Mouse (Mus musculus): ENCODE results near the gene Rfx8. TPM values are rescaled to one million over a fixed set of nuclear protein-coding genes. Genes with fewer than 3 reads are reported as not detected.
"Not testable (repeated sequence)": the region's sequence is repeated elsewhere in the genome, so short reads cannot be mapped to it uniquely, and the experiment has no call there.

Rfx8 gene
- polyA plus RNA-seq, 1 experiment from 2014 or later, result 0.42 TPM

DNA sequence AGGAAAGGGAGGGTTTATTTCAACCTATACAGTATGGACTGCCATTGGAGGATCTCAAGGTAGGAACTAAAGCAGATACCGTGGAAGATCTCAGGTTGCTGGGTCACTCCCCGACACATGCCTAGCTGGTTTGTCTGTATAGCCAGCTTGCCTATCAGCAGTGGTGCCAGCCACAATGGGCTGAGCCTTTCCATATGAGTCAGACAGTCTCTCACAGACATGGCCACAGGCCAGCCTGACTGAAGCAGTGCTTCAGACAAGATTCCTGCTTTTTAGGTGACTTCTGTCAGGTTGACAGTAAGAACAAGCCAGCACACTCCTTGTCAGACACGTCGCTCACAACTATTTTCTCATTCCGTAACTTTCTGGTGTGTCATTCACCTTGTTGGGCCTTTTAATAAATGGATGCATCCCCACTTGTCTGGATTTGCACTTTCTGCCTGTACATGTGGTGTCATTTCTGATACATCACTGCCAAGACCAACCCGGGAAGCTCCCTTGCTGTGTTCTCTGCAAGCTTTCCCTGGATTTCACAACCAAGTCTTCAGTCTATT is 63.7 kb downstream of the Rfx8 start:
- 93% methylated on average over 6 of the region's 6 CpGs for WGBS
- no peak for ATAC-seq (ENCODE audit: low FRiP score, low read depth)

GRCm38 (mm10) chr1:39654901-39655300 is 65.9 kb downstream of the Rfx8 start:
- not testable (repeated sequence) for H3K4me2 ChIP-seq (replicated peaks); H3K36me3 ChIP-seq; H3K9ac ChIP-seq (replicated peaks); H3K9me3 ChIP-seq; H3K27ac ChIP-seq (replicated peaks); H3K4me3 ChIP-seq; ATAC-seq (ENCODE audit: low FRiP score, low read depth)
- H3K4me1 ChIP-seq, result peaks cover 13% of the 10 kb centered on the region
- H3K27me3 ChIP-seq, result peaks cover 23% of the 10 kb centered on the region
- 89% methylated on average over 18 of the region's 18 CpGs for WGBS

More for the DNA sequence above, 63.7 kb downstream of the Rfx8 start:
- Histone ChIP-seq H3K4me1 (no peaks in the 10 kb centered on the region), H3K27ac (replicated peaks) (no peak overlapping the region), H3K4me3 (no peak overlapping the region), H3K9me3 (no peaks in the 10 kb centered on the region), H3K27me3 (peaks cover 6% of the 10 kb centered on the region), H3K36me3 (no peaks in the 10 kb centered on the region), H3K9ac (replicated peaks) (no peak overlapping the region), H3K4me2 (replicated peaks) (no peak overlapping the region)

DNA sequence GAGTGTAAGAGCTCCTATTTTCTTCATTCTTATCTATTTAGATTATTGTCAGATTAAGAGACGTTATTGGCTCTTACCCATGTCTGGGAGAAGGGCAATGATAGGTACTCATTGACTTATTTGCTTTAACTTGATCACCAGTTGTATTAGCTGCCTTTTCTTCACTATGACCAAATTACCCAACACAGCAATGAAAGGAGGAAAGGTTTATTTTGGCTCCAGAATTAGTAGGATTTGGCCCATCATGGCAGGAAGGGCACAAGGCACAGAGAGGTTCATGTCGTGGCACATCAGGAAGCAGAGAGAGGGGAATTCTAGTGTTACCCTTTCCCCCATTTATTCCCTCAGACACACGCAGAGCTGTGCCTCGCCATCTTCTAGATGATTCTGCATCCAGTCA is 67.8 kb downstream of the Rfx8 start:
- 85% methylated on average over 4 of the region's 4 CpGs for WGBS
- H3K9ac ChIP-seq (replicated peaks), result no peak overlapping the region
- H3K27me3 ChIP-seq, result peaks cover 36% of the 10 kb centered on the region
- peaks cover 15% of the 10 kb centered on the region for H3K4me1 ChIP-seq
- ATAC-seq (ENCODE audit: low FRiP score, low read depth), result no peak
- no peaks in the 10 kb centered on the region for H3K36me3 ChIP-seq
- no peak overlapping the region for H3K4me2 ChIP-seq (replicated peaks)
- no peak overlapping the region for H3K4me3 ChIP-seq
- no peaks in the 10 kb centered on the region for H3K9me3 ChIP-seq
- no peak overlapping the region for H3K27ac ChIP-seq (replicated peaks)

DNA sequence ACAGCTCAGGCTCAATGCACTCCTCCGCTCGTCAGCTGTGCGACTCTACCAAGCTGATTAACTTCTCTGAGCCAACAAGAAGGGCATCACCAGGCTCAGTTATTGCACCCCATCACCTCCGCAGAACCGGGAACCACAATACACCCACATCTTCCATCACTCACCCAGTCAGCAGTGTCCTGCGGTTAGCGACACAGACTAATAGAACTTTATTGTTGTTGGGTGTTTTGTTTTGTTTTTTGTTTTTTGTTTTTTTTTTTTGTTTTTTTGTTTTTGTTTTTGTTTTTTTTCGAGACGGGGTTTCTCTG is 69.6 kb downstream of the Rfx8 start, which contains the start of gene Creg2:
Creg2 (minus strand) TSS at position 234 of the 308 bp plus-strand sequence.
- Histone ChIP-seq H3K27ac (replicated peaks) (no peak within 1 kb of the TSS; the same call in 1 of the 2 replicates), H3K9ac (replicated peaks) (peak within 1 kb of the TSS; percentile 65), H3K4me1 (peaks cover 18% of the 10 kb centered on the region), H3K27me3 (peaks cover 45% of the 10 kb centered on the region), H3K9me3 (no peaks in the 10 kb centered on the region), H3K4me3 (peak within 1 kb of the TSS; percentile 62), H3K4me2 (replicated peaks) (peak within 1 kb of the TSS; percentile 99), H3K36me3 (no peaks in the 10 kb centered on the region)
- WGBS, result 45% methylated on average over 9 of the region's 9 CpGs
- no peak; the same call in 1 of the 2 replicates for ATAC-seq (ENCODE audit: low FRiP score, low read depth)

- Histone ChIP-seq H3K36me3 (no peaks in the 10 kb centered on the region), H3K4me3 (peak overlapping the region; percentile 62), H3K9me3 (no peaks in the 10 kb centered on the region), H3K9ac (replicated peaks) (peak overlapping the region; percentile 65), H3K4me2 (replicated peaks) (peak overlapping the region; percentile 99), H3K27ac (replicated peaks) (no peak overlapping the region; the same call in 1 of the 2 replicates), H3K4me1 (peaks cover 23% of the 10 kb centered on the region), H3K27me3 (peaks cover 45% of the 10 kb centered on the region)
- whole genome bisulfite sequencing, result 1% methylated on average over 71 of the region's 73 CpGs
- peak; percentile 85 for ATAC-seq (ENCODE audit: low FRiP score, low read depth)
Observed at GRCm38 (mm10) chr1:39650435-39651240, 70.2 kb downstream of the Rfx8 start.

DNA sequence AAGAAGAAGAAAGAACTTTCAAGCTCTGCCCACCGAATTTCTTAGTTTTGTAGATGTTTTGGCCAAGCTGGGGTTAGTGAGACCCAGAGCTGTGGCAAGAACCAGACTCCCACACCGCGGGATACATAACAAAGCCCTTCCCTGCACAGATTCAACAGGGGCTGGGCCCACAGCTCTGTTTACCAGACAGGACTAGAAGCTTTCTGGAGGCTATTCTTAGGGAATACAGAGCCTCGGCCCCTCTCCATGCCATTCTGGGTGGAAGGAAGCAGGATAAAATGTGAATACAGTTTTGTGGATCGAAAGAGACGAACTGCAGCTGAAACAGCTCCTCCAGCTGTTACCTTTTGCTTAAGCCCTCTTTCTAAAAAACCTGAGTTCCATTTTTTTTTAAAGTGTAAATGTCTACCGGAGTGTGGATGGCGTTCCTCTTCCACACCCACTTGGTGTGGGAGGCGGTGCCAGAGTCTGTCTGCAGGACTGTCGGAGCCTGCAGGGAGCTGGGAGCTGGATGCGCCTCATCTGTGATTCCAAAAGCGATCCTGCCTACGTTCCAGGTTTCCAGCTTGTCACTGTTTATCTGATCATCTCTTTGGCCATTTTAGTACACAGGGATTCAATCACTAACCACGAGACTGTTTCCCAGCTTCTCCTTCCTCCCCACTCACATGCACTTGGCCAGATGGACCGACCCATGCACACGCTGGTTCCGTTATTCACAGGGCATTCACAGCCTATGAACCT is 70.9 kb downstream of the Rfx8 start:
- Histone ChIP-seq H3K27me3 (peaks cover 45% of the 10 kb centered on the region), H3K4me1 (peaks cover 25% of the 10 kb centered on the region), H3K4me3 (peak overlapping the region; percentile 62), H3K9ac (replicated peaks) (peak overlapping the region; percentile 65), H3K36me3 (no peaks in the 10 kb centered on the region), H3K9me3 (no peaks in the 10 kb centered on the region), H3K27ac (replicated peaks) (no peak overlapping the region), H3K4me2 (replicated peaks) (peak overlapping the region; percentile 99)
- ATAC-seq (ENCODE audit: low FRiP score, low read depth), result no peak
- 16% methylated on average over 17 of the region's 17 CpGs for whole genome bisulfite sequencing

GRCm38 (mm10) chr1:39648584-39648983 is 72.2 kb downstream of the Rfx8 start:
- ATAC-seq (ENCODE audit: low FRiP score, low read depth), result no peak
- Histone ChIP-seq H3K27ac (replicated peaks) (no peak overlapping the region), H3K9ac (replicated peaks) (no peak overlapping the region), H3K9me3 (no peaks in the 10 kb centered on the region), H3K4me1 (peaks cover 25% of the 10 kb centered on the region), H3K4me3 (no peak overlapping the region), H3K36me3 (no peaks in the 10 kb centered on the region), H3K4me2 (replicated peaks) (no peak overlapping the region), H3K27me3 (peaks cover 45% of the 10 kb centered on the region)
- WGBS, result 83% methylated on average over 7 of the region's 7 CpGs

DNA sequence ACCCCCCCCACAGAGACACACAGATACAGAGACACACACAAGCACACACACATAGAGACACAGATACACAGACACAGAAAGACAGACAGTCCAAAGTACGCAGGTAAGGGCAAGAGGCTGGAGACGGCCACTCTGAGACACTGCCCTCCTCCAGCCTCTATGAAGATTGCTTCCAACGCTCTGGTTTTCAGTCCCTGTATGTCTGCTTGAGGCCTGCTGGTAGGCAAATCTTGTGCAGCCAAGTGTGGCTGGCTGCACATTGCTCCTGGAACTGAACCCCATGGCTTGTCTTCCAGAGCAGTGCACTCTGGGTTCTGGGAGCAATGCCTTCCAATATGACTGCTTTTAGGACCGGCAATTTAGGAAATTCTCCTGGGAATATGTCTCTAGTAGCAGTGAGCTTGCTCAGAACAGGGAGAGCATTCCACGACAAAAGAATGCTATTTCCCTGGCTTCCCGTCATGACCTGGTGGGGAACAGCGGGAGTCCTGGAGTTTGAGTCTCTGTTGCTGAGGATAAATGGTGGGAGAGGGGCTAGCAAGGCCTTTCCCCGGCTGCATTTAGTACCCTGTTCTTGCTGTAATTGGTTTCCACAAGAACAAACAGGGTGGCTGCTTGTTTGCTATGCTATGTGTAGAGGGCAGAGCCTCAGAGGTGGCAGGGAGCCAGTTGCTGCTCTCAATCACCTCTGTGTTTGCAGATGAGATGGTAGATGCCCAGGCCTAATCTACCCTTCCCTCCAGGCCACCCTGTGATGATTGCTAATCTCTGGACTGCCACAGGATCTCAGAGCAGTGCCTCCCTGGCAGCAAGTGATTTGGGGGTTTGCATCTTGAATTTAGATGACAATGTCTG is 74.7 kb downstream of the Rfx8 start:
- H3K9me3 ChIP-seq, result no peaks in the 10 kb centered on the region
- WGBS, result 42% methylated on average over 8 of the region's 8 CpGs
- no peaks in the 10 kb centered on the region for H3K36me3 ChIP-seq
- H3K27me3 ChIP-seq, result peaks cover 34% of the 10 kb centered on the region
- peak overlapping the region; percentile 46 for H3K27ac ChIP-seq (replicated peaks)
- no peak overlapping the region for H3K9ac ChIP-seq (replicated peaks)
- ATAC-seq (ENCODE audit: low FRiP score, low read depth), result no peak
- H3K4me2 ChIP-seq (replicated peaks), result no peak overlapping the region
- H3K4me1 ChIP-seq, result peaks cover 24% of the 10 kb centered on the region
- no peak overlapping the region for H3K4me3 ChIP-seq

DNA sequence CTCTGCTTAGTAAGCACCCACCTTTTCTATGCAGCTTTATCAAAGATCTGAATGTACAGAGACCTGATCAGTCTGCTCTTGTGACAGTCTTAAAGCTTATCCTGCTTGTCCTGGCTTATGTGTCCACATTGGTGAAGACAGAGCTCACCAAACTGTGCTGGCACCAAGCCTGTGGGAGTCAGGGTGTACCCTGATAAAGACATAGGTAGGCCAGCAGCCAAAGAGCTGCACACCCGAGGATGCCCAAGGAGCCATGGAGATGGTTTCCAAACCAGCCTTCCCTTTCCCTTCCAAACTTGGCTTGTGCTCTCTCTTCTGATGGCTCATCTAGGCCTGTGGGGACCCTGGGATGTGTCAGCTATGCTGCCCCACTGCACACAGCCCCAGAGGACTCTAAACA is 76.5 kb downstream of the Rfx8 start:
- WGBS, result 76% methylated on average over 1 of the region's 1 CpGs

DNA sequence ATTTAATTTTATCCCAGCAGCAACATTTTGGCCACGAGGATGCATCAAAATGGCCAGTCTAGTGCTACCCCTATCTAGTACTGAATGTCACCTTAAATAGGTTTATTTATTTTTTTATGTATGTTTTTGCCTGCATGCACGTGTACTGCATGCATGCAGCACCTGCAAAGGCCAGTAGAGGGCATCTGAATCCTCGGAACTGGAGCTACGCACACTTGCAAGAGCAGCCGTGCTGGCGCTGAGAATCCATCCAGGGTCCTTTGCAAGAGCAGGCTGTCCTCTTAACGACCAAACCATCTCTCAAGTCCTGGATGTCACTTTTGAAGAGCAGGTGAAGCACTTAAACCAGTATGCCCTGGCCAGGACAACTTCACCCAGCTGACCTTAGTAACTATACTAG is 79.1 kb downstream of the Rfx8 start:
- no peak overlapping the region for H3K9ac ChIP-seq (replicated peaks)
- no peak overlapping the region for H3K4me3 ChIP-seq
- no peak overlapping the region for H3K4me2 ChIP-seq (replicated peaks)
- H3K36me3 ChIP-seq, result no peaks in the 10 kb centered on the region
- ATAC-seq (ENCODE audit: low FRiP score, low read depth), result no peak
- H3K9me3 ChIP-seq, result no peaks in the 10 kb centered on the region
- 88% methylated on average over 7 of the region's 7 CpGs for WGBS
- H3K27me3 ChIP-seq, result no peaks in the 10 kb centered on the region; the same call in 1 of the 2 replicates
- H3K27ac ChIP-seq (replicated peaks), result no peak overlapping the region
- peaks cover 13% of the 10 kb centered on the region; the same call in 1 of the 2 replicates for H3K4me1 ChIP-seq

More for the DNA sequence above, 76.5 kb downstream of the Rfx8 start:
- peaks cover 10% of the 10 kb centered on the region; the same call in 1 of the 2 replicates for H3K4me1 ChIP-seq
- ATAC-seq (ENCODE audit: low FRiP score, low read depth), result no peak
- H3K27me3 ChIP-seq, result peaks cover 17% of the 10 kb centered on the region
- H3K4me3 ChIP-seq, result no peak overlapping the region
- H3K9me3 ChIP-seq, result no peaks in the 10 kb centered on the region
- no peak overlapping the region for H3K27ac ChIP-seq (replicated peaks)
- no peaks in the 10 kb centered on the region for H3K36me3 ChIP-seq
- H3K9ac ChIP-seq (replicated peaks), result no peak overlapping the region
- H3K4me2 ChIP-seq (replicated peaks), result no peak overlapping the region

DNA sequence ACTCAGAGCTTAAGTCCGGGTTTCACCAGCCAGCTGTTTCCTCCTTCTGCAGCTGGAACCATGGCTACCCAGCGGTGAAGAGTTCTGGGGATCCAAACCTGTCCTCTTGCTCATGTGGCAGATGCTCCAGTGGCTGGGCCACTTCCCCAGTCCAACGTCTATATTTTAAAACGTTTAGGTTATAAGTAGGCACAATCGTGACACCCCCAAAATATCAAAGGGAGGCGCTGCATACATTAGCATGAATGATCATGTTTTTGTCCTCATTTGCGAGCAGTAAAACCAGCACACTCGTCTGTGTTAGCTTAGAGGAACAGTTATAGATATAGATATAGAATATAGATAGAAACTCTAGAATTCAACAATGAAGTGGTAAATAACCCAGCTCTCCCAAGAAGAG is 83.7 kb downstream of the Rfx8 start:
- Histone ChIP-seq H3K27me3 (no peaks in the 10 kb centered on the region), H3K27ac (replicated peaks) (no peak overlapping the region), H3K4me2 (replicated peaks) (no peak overlapping the region), H3K4me1 (0 out of 2 replicates have a peak, but pooled peaks cover 10% of the 10 kb centered on the region), H3K36me3 (no peaks in the 10 kb centered on the region), H3K4me3 (no peak overlapping the region), H3K9ac (replicated peaks) (no peak overlapping the region), H3K9me3 (no peaks in the 10 kb centered on the region)
- 52% methylated on average over 8 of the region's 8 CpGs for WGBS
- no peak for ATAC-seq (ENCODE audit: low FRiP score, low read depth)
